Mouse (Mus musculus) heart, postnatal 0 days (tissue): Measurements from ENCODE around the gene Klhl29. TPM values are rescaled to one million over a fixed set of nuclear protein-coding genes. Genes with fewer than 3 reads are reported as not detected.

Experiments
- ATAC-seq: fragments of 200-750 bp; cut with Nextera tagmentation; 2 replicates; pipeline ENCODE4 v1.8.0; 2017; ENCODE audit warnings: low read depth, moderate number of reproducible peaks, moderate library complexity; ENCODE audit not compliant: insufficient read depth
- DNase-seq: peaks from one replicate; pipeline ENCODE4 v3.0.0-alpha.2; 2016; ENCODE audit warnings: low spot score
- H3K27ac ChIP-seq: fragments of 300-500 bp; sonication (generic); 2 replicates; pipeline ENCODE4 v1.5.1; 2014; ENCODE audit warnings: low read depth, mild to moderate bottlenecking
- H3K27me3 ChIP-seq: fragments of 300-500 bp; sonication (generic); 2 replicates; pipeline ENCODE4 v1.6.1; 2014; ENCODE audit warnings: low read length, mixed read lengths; ENCODE audit not compliant: control insufficient read depth, insufficient read depth
- H3K36me3 ChIP-seq: fragments of 300-500 bp; sonication (generic); replicated peaks from 2 replicates; pipeline ENCODE4 v1.6.1; 2014; ENCODE audit warnings: low read length, mixed read lengths; ENCODE audit not compliant: control insufficient read depth, insufficient read depth
- H3K4me1 ChIP-seq: fragments of 300-500 bp; sonication (generic); 2 replicates; pipeline ENCODE4 v1.6.1; 2014; ENCODE audit warnings: antibody characterized with exemption; ENCODE audit not compliant: control insufficient read depth, insufficient read depth
- H3K4me2 ChIP-seq: fragments of 300-500 bp; sonication (generic); 2 replicates; pipeline ENCODE4 v1.6.1; 2014; ENCODE audit warnings: low read depth, mild to moderate bottlenecking, low read length, moderate library complexity
- H3K4me3 ChIP-seq: fragments of 300-500 bp; sonication (generic); 2 replicates; pipeline ENCODE4 v1.5.1; 2014; ENCODE audit warnings: low read depth, low read length
- H3K9ac ChIP-seq: fragments of 300-500 bp; sonication (generic); replicated peaks from 2 replicates; pipeline ENCODE4 v1.6.1; 2014; ENCODE audit warnings: low read depth, low read length, mixed read lengths
- H3K9me3 ChIP-seq: fragments of 300-500 bp; sonication (generic); replicated peaks from 2 replicates; pipeline ENCODE4 v1.6.1; 2016; ENCODE audit warnings: low read length; ENCODE audit not compliant: control insufficient read depth
- CTCF ChIP-seq: IDR thresholded peaks from 2 replicates; pipeline ENCODE4 v1.5.1; 2016; ENCODE audit warnings: antibody characterized with exemption, control low read depth, low read depth
- EP300 ChIP-seq: IDR thresholded peaks from 2 replicates; pipeline ENCODE4 v1.6.1; 2016; ENCODE audit warnings: antibody characterized with exemption, low read depth
- WGBS: fragments of 180-500 bp; shearing (Covaris S2); extraction: QIAGEN DNeasy Blood & Tissue Kit; methylation state at CpG from one replicate; pipeline ENCODE4 v1.1.7; 2014; 5-methylcytosine and 5-hydroxymethylcytosine counted together
- polyA plus RNA-seq: library from polyadenylated mRNA; unstranded; fragments of >200 nt; fragmentation: Nextera tagmentation; extraction: Ambion mirVana; gene quantifications from 2 replicates; pipeline ENCODE4 v1.2.1, GENCODE M21; 2015
- total RNA-seq: library from RNA; depleted of rRNA; stranded (reverse); fragments of >200 nt; gene quantifications from 2 replicates; pipeline ENCODE4 v1.2.3, GENCODE M21; 2014; ENCODE audit warnings: low replicate concordance

Gene Klhl29
- total and polyA plus RNA-seq, 2 experiments from 2014 or later: 0.04 to 0.11 TPM

DNA sequence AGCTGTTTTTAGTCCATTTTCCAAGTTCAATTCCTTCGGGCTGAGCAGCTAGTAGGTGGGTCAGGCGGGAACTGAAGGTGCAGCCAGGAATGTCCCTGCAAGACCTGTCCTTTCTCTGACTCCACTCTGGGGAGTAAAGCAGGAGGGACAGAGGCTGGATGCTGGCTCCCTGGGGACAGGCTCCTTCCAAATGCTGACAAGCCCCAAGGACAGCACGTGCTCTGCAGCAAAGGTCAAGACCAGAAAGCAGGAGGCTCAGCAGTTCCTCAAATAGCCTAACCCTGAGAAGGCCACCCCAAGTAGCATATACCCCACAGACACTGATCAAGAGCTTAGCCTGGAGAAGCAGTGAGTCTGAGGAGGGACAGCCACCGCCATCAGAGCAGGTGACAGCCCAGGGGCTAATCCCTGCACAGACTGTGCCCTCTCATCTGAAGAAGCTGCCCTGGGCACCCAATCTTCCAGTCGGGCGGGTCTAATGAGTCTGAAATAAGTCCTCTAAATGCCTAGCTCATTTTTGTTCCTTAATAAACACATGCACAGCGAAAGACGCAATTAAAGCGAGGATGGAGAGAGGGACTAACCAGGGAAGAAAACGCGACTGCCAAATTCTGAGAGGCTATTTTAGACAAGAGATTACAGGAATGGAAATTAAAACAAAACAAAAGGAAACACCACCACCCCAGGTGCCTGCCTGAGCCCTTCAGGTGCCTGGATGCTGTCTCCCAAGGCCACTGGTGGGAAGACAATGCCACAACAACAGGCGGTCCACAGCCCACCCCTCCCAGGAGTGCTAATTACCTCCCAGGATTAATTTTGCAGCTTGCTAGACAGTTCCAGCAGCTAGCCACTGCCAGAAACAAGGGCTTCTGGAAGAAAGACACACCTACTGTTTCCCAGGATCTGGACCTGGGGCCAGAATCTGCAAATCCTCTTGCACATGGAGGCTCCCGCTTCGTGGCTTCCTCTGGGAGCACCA, 148.5 kb downstream of the Klhl29 start:
- H3K9me3 ChIP-seq: no peaks in the 10 kb centered on the region
- no peak for DNase-seq
- no peak overlapping the region for H3K4me2 ChIP-seq
- no peak overlapping the region for H3K27ac ChIP-seq
- H3K4me1 ChIP-seq: no peaks in the 10 kb centered on the region
- 52% methylated on average over 14 of the region's 14 CpGs for WGBS
- no peak overlapping the region for H3K9ac ChIP-seq
- H3K27me3 ChIP-seq: 0 out of 2 replicates have a peak, but pooled peaks cover 4% of the 10 kb centered on the region
- TF ChIP-seq CTCF (no peak), EP300 (no peak)
- H3K36me3 ChIP-seq: no peaks in the 10 kb centered on the region
- no peak overlapping the region for H3K4me3 ChIP-seq
- no peak for ATAC-seq

DNA sequence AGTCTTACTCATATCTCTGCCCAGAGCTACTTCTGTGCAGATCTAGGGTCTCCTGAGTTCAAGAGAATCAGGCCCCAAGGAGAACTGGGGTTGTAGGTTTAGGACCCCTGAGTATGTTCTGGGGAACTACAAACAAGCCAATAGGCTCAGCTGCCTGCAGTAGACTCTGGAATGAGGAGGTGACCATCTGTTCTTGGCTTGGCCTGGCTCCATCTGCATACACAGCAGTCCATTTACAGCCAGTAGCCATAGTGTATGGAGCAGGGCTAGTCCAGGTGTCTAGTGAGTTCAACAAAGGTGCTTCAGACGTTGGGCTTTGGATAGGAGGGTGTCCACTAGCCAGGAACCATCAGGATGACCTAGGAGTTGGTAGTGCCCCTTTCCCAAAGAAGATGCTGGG, 151.9 kb downstream of the Klhl29 start:
- no peak overlapping the region for H3K4me3 ChIP-seq
- H3K27me3 ChIP-seq: 0 out of 2 replicates have a peak, but pooled peaks cover 4% of the 10 kb centered on the region
- no peak overlapping the region for H3K9ac ChIP-seq
- no peaks in the 10 kb centered on the region for H3K9me3 ChIP-seq
- H3K4me2 ChIP-seq: no peak overlapping the region
- ATAC-seq: no peak
- no peaks in the 10 kb centered on the region for H3K36me3 ChIP-seq
- WGBS: 31% methylated on average over 1 of the region's 1 CpGs
- TF ChIP-seq EP300: no peak
- no peak for TF ChIP-seq CTCF
- H3K27ac ChIP-seq: no peak overlapping the region
- no peak for DNase-seq
- H3K4me1 ChIP-seq: no peaks in the 10 kb centered on the region

DNA sequence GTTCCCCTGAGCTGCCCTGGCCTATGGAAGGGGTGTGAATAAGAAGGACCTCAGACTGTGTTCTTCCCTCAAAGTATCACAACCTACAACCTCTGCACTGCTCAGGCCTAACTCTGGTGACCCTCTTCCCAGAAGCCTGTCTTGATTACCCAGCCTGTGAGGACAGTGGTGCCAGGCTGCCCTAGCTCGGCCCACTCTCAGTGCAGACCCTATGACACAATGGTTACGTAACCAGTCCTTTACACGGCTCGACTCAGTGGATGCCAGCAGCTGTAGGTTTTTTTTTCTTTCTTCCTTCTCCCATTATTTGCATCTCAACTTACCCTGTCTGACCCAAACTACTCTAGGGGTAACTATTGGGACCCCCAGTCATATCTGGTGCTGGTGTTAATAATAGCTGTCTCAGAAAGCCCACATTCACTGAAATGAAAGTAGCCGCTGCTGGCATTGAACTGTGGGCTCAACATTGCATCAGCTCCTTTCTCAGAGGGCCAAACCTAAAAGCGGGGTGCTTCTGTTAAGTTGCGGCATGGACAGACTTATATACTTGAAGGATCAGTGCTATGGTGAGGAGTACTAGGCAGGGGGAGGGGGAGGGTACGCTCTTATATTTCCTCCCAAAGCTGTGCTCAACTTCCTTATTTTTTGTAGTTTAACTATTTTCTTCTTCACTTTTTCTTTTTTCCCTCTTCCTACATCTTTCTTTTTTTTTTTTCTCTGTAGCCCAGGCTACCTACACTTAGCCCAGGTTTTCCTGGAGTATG, 152.9 kb downstream of the Klhl29 start:
- Histone ChIP-seq H3K4me1 (no peaks in the 10 kb centered on the region), H3K4me3 (no peak overlapping the region), H3K4me2 (no peak overlapping the region), H3K9ac (no peak overlapping the region), H3K27me3 (0 out of 2 replicates have a peak, but pooled peaks cover 4% of the 10 kb centered on the region), H3K27ac (no peak overlapping the region), H3K9me3 (no peaks in the 10 kb centered on the region), H3K36me3 (no peaks in the 10 kb centered on the region)
- no peak for ATAC-seq
- WGBS: 87% methylated on average over 8 of the region's 8 CpGs
- no peak for TF ChIP-seq CTCF
- no peak for TF ChIP-seq EP300
- DNase-seq: no peak

DNA sequence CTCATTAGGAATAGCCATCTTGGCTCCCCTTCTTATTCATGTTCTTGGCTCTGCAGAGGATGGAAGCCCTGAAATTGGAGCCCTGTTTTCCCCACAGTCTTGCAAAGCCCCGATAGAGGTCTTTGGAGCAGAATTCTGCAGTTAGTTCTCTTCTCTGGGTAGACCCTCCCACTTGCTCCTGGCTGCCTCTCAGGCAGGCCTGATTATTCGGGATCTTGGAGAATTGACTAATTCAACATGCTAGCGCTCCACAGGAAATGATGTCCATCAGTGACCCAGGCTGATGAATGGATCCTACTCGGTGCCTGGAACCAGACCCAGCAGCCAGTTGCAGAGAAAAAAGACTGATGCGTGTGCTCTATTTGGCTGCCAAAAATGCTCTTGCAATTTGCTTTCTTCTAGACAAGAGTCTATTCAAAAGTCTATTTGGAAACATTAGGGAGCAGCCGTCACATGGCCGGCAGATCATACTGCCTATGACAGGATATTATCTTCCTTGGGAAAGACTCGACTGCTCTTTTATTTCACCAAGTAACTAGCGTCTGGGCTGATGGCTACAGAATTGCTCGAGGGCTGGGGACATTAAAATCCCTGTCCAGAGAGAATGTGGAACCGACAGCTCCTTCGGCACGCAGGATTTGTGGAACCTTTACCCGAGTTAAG, 155.4 kb downstream of the Klhl29 start:
- no peak for DNase-seq
- Histone ChIP-seq H3K36me3 (no peaks in the 10 kb centered on the region), H3K4me3 (no peak overlapping the region), H3K4me2 (no peak overlapping the region), H3K27ac (no peak overlapping the region), H3K9ac (no peak overlapping the region), H3K4me1 (no peaks in the 10 kb centered on the region), H3K9me3 (no peaks in the 10 kb centered on the region), H3K27me3 (no peaks in the 10 kb centered on the region)
- ATAC-seq: no peak
- TF ChIP-seq EP300 (no peak), CTCF (no peak)
- 69% methylated on average over 14 of the region's 14 CpGs for WGBS
